Mouse (Mus musculus): ENCODE results near the gene Cx3cr1.

The Cx3cr1 gene

DNA sequence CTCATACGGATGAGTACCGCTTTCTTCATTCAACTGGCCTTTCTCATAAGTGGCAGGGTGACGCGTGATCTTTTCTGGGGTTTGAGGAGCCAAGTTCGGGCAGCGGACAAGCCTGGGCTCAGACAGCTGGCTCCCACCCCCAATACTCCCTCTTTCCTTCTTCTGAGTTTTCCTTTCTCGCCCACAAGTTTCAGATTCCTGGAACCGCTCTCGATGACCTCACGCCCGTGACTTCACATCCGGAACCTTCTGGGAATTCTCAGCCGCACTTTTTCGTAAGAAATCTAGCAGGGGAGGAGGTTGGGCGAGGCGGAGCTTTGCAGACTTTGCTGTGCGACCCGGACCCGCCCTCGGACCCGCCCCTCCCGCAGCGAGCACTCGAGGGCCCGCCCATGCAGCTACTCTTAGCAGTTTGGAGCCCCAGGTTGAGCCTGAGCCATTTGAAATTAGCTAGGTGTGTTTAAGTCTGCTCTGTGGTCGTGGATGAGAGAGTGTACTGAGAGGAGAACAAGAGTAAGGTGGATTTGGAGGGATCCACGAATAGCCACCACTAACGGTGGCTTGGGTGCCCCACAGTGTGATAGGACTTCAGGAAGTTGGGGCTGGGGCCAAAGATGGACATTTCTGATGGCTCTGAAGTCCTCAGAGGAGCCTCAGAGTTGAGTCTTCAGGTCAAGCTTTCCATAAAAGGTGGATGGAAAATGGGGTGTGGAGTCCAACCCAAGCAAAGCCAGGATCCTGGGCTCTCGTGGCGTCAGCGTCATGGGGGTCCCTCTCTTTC, 67.5 kb downstream of the Cx3cr1 start:
- ATAC-seq (ENCODE audit: insufficient number of reproducible peaks, low FRiP score, low TSS enrichment) = no peak; the same call in 1 of the 2 replicates

- ATAC-seq (ENCODE audit: insufficient number of reproducible peaks, low FRiP score, low TSS enrichment) = no peak
Measured at GRCm38 (mm10) chr9:120000761-120001160, 68.9 kb downstream of the Cx3cr1 start.

DNA sequence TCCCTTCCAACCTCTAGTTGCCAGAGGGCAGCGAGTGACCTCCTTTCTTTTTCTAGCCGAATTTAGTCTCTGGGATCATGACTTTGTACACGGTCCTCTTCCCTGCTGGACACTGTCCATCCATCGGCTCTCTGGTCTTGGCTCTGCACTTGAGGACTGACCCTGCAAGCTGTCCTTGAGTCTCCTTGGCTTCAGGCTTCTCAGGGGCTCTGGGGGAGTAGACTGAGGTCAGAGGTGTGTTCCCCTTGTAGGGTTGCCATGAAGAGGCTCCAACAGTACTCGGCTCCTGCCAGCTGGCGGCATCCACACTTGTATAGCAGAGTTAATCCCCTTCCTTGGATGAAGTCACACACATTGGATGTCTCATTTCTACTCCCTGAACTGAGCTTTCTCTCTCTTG, 70.0 kb downstream of the Cx3cr1 start:
- no peak for ATAC-seq (ENCODE audit: insufficient number of reproducible peaks, low FRiP score, low TSS enrichment)

- ATAC-seq (ENCODE audit: insufficient number of reproducible peaks, low FRiP score, low TSS enrichment) = no peak
Measured at GRCm38 (mm10) chr9:119998776-119999175, 70.9 kb downstream of the Cx3cr1 start.

DNA sequence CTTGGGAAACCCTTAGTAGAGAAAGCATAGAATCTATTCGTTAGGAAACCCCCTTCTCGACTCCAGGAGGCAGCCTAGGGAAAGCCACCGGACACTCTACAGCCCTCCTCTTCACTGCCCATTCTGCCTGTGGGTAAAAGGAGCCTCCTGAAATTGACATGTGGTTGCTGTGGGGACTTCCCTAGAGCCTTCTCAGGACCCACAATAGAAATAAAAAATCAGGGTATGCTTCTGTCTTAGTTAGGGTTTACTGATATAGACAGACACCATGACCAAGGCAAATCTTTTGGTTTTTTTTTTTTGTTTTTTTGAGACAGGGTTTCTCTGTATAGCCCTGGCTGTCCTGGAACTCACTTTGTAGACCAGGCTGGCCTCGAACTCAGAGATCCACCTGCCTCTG, 73.6 kb downstream of the Cx3cr1 start:
- no peak for ATAC-seq (ENCODE audit: insufficient number of reproducible peaks, low FRiP score, low TSS enrichment)

- no peak for ATAC-seq (ENCODE audit: insufficient number of reproducible peaks, low FRiP score, low TSS enrichment)
Measured at GRCm38 (mm10) chr9:119994207-119994606, 75.5 kb downstream of the Cx3cr1 start.

DNA sequence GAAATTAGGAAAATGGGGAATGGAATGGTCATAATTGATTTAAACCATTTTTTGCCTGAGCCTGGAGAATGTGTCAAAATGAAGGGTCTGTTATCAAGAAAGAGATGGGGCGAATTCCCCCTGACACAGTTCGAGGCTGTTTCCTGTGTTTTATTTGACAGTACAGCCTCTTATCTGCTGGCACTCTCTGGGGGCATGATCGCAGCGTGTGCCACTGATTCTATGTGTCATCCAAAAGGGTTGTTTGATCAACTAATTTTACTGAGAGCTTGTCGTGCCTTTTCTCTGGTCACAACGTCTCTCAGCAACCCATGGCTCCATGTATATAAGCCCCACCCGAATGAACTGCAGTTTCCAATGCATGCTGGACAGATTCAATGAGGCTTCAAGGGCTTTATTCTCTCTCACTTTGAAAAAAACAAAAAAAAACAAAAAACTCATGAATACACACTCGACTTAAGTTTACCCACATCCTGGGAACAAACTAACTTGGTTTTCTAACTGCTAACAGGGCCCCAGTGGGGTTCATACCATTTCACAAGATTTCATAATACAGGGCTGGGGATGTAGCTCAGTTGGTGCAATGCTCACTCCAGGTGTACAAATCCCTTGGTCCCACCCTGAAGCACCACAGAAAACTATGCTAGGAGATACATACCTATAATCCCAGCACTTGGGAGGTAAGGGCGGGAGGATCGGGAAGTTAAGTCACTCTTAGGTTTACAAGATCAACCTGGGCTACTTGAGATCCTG, 76.4 kb downstream of the Cx3cr1 start:
- no peak for ATAC-seq (ENCODE audit: insufficient number of reproducible peaks, low FRiP score, low TSS enrichment)

- ATAC-seq (ENCODE audit: insufficient number of reproducible peaks, low FRiP score, low TSS enrichment) = no peak
Measured at GRCm38 (mm10) chr9:119991310-119991709, 78.4 kb downstream of the Cx3cr1 start.

- ATAC-seq (ENCODE audit: insufficient number of reproducible peaks, low FRiP score, low TSS enrichment) = no peak
Measured at GRCm38 (mm10) chr9:119988304-119988703, 81.4 kb downstream of the Cx3cr1 start.

DNA sequence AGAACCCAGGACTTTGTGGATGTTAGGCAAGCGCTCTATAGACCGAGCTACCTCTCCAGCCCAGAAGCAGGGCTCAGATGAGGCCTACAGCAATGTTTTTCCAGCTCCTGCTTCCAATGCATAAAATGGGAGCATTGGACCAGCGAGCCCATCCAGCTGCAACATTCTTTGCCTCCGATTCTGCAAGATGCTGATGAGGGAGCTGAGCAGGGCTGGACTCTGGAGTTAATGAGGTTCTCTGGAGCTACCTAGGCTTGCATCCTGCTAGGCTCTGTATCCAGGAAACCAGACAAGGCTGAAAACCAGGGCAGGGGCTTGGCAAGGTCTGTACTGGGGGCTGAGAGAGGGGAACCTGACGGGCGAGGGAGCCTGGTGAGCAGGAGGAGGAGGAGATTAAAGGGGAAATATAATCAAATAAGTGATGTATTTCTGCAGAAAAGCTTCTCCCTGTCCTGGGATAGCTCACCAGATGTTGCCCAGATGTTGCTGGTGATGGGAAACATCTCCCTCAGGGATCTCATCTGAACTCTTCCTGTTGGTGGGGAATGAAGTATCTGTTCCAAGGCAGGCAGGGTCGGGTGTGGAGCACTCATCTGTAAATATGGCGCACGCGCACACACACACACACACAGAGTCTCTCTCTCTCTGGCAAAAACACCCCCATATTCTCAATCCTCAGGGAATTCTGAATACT, 83.7 kb downstream of the Cx3cr1 start:
- ATAC-seq (ENCODE audit: insufficient number of reproducible peaks, low FRiP score, low TSS enrichment) = no peak

- 0 out of 2 replicates have a peak, but pooled peaks have one; percentile 10 for ATAC-seq (ENCODE audit: insufficient number of reproducible peaks, low FRiP score, low TSS enrichment)
Measured at GRCm38 (mm10) chr9:119984536-119985011, 85.1 kb downstream of the Cx3cr1 start, which contains the start of gene Csrnp1. Gene Csrnp1, minus strand, starts transcription at chr9:119984658.

DNA sequence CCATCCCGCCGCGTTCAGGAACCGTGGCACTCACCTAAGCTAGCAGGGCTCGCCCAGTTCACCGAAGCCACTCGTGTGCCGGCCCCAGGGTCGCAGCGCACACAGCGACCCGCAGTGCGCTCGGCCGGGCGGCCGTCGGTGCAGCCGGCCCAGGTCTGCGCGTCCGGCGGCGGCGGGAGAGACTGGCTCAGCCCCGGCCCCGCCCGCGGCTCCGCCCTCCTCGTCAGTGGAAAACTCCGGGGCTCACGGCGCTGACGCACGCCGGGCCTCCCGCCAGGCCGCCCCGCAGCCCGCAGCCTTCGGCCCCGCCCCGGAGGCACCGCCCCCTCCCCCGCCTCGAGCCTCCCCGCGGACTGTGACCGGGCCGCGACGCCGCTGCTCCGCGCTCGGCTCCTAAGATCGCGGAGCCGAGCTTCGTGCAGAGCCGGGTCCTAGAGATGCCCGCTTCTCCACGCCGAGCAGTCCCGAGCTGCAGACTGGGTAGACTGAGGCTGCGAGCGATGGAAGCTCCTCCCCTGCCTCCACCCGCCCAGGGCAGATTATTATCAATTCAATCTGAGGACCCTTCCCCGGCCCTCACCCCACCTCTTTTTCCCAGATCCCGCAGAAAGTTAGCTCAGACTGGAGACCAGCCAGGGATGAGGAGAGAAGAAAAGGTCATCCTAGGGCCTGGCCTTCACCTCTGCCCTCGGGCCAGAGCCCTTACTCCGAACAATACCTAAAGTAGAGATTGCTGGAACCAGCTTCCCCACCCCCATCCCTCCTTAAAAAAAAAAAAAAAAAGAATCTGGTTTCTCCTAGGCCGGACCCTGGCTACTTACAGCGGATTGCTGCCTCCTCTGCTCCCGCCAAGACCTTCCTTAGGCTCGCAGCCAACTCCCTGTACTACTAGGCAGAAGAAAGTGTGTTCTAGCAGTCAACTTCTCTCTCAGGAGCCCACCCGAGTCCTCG, 85.8 kb downstream of the Cx3cr1 start:
- peak; percentile 42 for ATAC-seq (ENCODE audit: insufficient number of reproducible peaks, low FRiP score, low TSS enrichment)

DNA sequence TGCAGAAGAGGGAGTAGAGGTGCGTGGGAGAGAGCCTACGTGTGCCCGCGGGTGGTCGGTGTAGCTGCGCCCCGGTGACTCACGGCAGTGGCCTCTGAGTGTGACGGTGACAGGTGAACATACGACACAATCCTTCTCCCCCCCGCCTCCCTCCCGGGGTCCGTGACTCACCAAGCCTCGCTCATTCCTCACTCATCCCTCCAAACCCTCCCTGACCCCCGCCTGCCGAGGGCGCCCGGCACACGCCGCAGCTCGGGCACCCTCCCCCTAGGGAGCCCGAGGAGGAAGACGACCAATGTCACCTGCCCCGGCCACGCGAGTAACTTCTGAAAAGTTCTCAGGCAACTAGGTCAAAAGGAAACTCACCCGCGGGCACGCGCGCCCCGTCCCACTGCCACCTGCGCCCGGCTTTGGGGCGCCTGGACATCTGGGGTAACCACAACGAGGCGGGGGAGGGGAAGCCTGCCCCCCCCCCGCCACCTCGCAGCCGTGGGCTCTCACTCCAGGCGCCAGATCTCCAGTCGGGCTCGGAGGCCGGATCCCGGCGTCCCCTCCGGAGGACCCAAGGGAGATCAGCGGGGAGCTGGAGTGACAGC, 86.6 kb downstream of the Cx3cr1 start:
- ATAC-seq (ENCODE audit: insufficient number of reproducible peaks, low FRiP score, low TSS enrichment) = no peak

DNA sequence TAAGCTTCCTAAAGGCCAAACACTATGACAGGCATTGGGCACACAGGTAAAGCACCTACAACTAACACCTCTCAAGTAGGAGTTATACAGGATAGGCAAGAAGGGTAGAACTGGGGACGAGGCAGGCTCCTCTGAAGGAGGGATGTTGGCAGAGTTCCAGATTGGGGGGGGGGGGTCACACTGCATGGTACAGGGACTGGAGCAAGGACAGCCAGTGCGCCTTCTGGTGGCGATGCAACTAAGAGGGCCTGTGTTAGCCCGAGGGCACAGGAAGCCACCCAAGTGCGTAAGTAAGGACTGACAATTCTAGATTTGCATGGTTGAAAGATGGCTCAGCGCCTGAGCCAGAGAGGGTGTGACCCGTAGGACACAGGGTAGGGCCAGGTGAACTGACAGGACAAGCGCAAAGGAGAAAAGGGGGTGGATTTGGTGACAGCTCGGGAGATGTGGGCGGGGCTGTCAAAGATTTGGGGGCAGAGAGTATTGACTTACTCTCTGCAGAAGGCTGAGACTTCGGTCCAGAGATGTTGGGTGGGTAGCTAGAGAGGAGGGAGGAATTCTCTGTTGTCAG, 87.4 kb downstream of the Cx3cr1 start:
- no peak for ATAC-seq (ENCODE audit: insufficient number of reproducible peaks, low FRiP score, low TSS enrichment)

DNA sequence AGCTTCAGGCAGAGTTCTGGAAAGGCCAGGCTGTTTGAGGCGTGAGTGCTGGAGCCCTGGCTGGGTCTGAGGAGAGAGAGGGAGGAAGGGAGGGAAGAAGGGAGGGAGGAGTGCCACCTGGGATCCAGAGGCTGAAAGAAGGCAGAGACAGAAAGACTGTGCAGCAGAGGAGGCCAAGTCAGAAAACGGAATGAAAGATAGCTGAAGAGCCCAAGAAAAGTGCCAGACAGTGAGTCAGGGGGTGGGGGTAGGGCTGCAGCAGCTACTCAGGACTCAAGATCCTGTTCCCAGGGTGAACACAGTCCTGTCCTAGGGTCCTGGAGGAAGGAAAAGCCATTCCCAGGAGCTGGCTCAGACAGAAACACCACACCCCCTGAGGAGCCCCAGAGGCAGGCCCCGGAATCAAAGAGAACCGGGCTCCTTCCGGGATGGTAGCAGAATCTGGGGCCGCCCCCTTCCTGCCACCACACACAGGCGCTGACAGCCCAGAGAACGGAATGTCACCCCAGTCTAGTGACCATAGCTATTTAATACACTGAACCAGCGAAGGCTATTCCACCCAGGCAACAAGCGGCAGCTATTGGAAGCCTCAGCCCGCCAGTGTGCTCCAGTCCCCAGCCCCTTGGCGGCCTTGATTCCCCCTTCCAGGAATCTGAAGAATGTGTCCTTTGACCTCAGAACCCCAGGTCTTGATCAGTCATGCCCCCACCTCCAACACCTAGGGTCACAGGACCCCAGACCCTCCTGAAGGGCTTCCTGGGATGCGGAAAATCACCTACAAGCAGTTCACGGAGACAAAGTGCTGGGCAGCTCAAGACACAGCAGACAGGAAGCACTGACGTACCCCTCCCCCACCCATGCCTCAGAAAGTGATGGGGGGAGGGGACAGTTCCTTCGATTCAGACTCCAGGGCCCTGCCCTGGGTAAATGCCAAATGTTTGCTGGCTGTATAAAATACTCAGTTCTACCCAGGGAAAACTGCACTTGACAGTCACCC, 88.2 kb downstream of the Cx3cr1 start:
- no peak for ATAC-seq (ENCODE audit: insufficient number of reproducible peaks, low FRiP score, low TSS enrichment)

GRCm38 (mm10) chr9:119980770-119981182, 88.9 kb downstream of the Cx3cr1 start:
- ATAC-seq (ENCODE audit: insufficient number of reproducible peaks, low FRiP score, low TSS enrichment) = no peak

DNA sequence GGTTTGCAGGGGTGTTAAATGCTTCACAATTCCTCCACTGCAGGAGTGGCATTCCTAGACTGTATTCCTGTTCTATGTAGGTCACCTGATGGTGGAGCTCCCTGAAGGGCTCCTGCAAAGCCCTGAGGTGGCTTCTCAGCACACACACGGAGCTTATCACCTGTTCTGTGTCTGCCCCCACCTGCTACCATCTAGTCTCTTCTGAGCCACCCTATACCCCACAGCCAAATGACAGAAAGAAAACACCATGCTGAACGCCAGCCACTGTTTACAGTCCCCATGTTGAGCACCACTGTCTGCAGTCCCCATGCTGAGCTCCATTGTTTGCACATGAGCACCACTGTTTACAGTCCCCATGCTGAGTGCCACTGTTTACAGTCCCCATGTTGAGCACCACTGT, 89.9 kb downstream of the Cx3cr1 start:
- ATAC-seq (ENCODE audit: insufficient number of reproducible peaks, low FRiP score, low TSS enrichment) = no peak
